ENCODE assay signal across 29 mouse cellular contexts in the genomic region with DNA sequence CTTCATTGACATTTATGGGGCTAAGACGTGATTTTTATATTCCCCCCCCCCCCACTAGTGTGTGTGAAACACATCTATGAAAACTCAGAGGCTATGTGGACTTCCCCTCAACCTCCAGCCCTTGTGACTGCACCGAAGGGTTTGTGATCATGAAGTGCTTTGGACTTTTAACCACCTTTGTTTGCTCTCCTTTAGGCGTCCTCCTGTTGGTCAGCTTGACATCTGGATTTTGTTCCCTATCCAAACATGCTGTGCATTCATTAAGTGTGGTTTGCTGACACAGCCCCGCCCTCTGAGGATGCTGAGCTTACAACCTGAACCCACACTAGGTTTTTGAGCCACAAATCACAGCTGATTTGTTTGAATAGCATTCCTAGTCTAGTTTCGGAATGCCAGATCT.
DNase-seq lines count a peak whose midpoint lies in the region; ATAC-seq and TF ChIP-seq lines count a peak whose summit lies in the region.
"Had no signal": no experiment of that assay in that cellular context is flagged by ENCODE, and none has a peak within 500 bp of the region (broad histone marks: within the 10 kb centered on the region; RNA-seq: fewer than 3 reads in every experiment).

No protein-coding gene starts in this region.

- H3K4me2 ChIP-seq in liver, embryonic 13.5 days: no peak overlapping the region
- no peak overlapping the region for H3K4me2 ChIP-seq in stomach, embryonic 15.5 days
- H3K4me2 ChIP-seq in heart, embryonic 11.5 days: no peak overlapping the region
- H3K4me2 ChIP-seq: heart, embryonic 15.5 days; midbrain, embryonic 12.5 days; neural tube, embryonic 12.5 days had no signal

- no peaks in the 10 kb centered on the region for H3K36me3 ChIP-seq in liver, adult 2 months (ENCODE audit: control insufficient read depth, insufficient read depth, low read length)
- H3K36me3 ChIP-seq in liver, embryonic 13.5 days: no peaks in the 10 kb centered on the region
- H3K36me3 ChIP-seq in stomach, embryonic 15.5 days: no peaks in the 10 kb centered on the region; the same call in 1 of the 2 replicates
- no peaks in the 10 kb centered on the region for H3K36me3 ChIP-seq in heart, embryonic 11.5 days (ENCODE audit: control insufficient read depth, insufficient read depth, low read length)
- H3K36me3 ChIP-seq: heart, embryonic 15.5 days; midbrain, embryonic 12.5 days; neural tube, embryonic 12.5 days had no signal

- peak; percentile 62 for ATAC-seq in liver, embryonic 13.5 days (ENCODE audit: low read depth)
- ATAC-seq in stomach, embryonic 15.5 days (ENCODE audit: insufficient read depth, low FRiP score, low read depth): peak; percentile 65; the same call in 1 of the 2 replicates
- no peak for ATAC-seq in heart, embryonic 11.5 days (replicated peaks; ENCODE audit: insufficient number of reproducible peaks, low FRiP score, low TSS enrichment)
- ATAC-seq: activated CD4-positive, CD25-positive, alpha-beta regulatory T cell, adult 4 months; forebrain, embryonic 16.5 days; hindbrain, embryonic 16.5 days; lung, postnatal 0 days had no signal

- H3K79me2 ChIP-seq in liver, adult 2 months (ENCODE audit: control insufficient read depth, insufficient read depth, low read length): no peaks in the 10 kb centered on the region

- no peak for TF ChIP-seq CTCF in liver, adult 2 months (IDR thresholded peaks at IDR 0.05; ENCODE audit: low read depth, low read length)
- no peak for TF ChIP-seq CTCF in left cerebral cortex, adult 2 months (IDR thresholded peaks at IDR 0.05)

- peak; percentile 51 for DNase-seq in liver, adult 2 months (ENCODE audit: extremely low read depth, low read depth, low spot score)
- no peak for DNase-seq in liver
- DNase-seq in liver, embryonic 13.5 days: no peak
- DNase-seq in cerebellum, adult 9-11 months: no peak
- DNase-seq in left cerebral cortex, adult 2 months (ENCODE audit: extremely low spot score in 1 of 2, low spot score in 2 of 2): no peak
- DNase-seq: adrenal gland, adult 2 months; adrenal gland, postnatal 36 days; cerebellum, adult 2 months; cerebellum, postnatal 25 days; gastrocnemius, postnatal 10 days; kidney, adult 9 months; kidney, postnatal 14 days; layer of hippocampus, adult 9-11 months; lung, adult 18-20 months; lung, postnatal 4 days; right cerebral cortex, postnatal 14 days; thymus, postnatal 25 days had no signal

- no peaks in the 10 kb centered on the region; the same call in 1 of the 2 replicates for H3K4me1 ChIP-seq in liver, adult 2 months (ENCODE audit: control insufficient read depth, insufficient read depth, low read length)
- H3K4me1 ChIP-seq in liver, embryonic 13.5 days (replicated peaks): peaks cover 14% of the 10 kb centered on the region
- H3K4me1 ChIP-seq in stomach, embryonic 15.5 days: 0 out of 2 replicates have a peak, but pooled peaks cover 6% of the 10 kb centered on the region
- no peaks in the 10 kb centered on the region for H3K4me1 ChIP-seq in heart, embryonic 11.5 days (ENCODE audit: control insufficient read depth, insufficient read depth, low read length)

- no peak for TF ChIP-seq POLR2A in liver, adult 2 months (IDR thresholded peaks at IDR 0.05; ENCODE audit: extremely low read depth, insufficient read depth, low read length)

- no peaks in the 10 kb centered on the region for H3K27me3 ChIP-seq in liver, adult 2 months (ENCODE audit: control insufficient read depth, insufficient read depth, low read length)
- no peaks in the 10 kb centered on the region for H3K27me3 ChIP-seq in liver, embryonic 13.5 days
- no peaks in the 10 kb centered on the region for H3K27me3 ChIP-seq in stomach, embryonic 15.5 days (replicated peaks)
- no peaks in the 10 kb centered on the region for H3K27me3 ChIP-seq in heart, embryonic 11.5 days (ENCODE audit: control insufficient read depth, insufficient read depth, low read length)
- H3K27me3 ChIP-seq: heart, embryonic 15.5 days; megakaryocyte, embryonic 14.5 days; neural tube, embryonic 12.5 days had no signal

- no peak overlapping the region for H3K4me3 ChIP-seq in liver, adult 2 months (ENCODE audit: insufficient read depth, low read depth, low read length)
- no peak overlapping the region for H3K4me3 ChIP-seq in liver, embryonic 13.5 days (replicated peaks)
- no peak overlapping the region for H3K4me3 ChIP-seq in stomach, embryonic 15.5 days (replicated peaks)
- H3K4me3 ChIP-seq in heart, embryonic 11.5 days (ENCODE audit: low read depth, low read length): no peak overlapping the region
- H3K4me3 ChIP-seq in left cerebral cortex, adult 2 months: no peak overlapping the region
- H3K4me3 ChIP-seq: erythroblast, embryonic 14.5 days; heart, embryonic 15.5 days; megakaryocyte, embryonic 14.5 days; midbrain, embryonic 12.5 days; myocyte; neural tube, embryonic 12.5 days had no signal

- intact Hi-C loops in left cerebral cortex, adult 2 months (cut with DNase I): no loop called here

- H3K9ac ChIP-seq in liver, adult 2 months (ENCODE audit: low read depth, low read length): no peak overlapping the region
- no peak overlapping the region for H3K9ac ChIP-seq in liver, embryonic 13.5 days
- no peak overlapping the region for H3K9ac ChIP-seq in stomach, embryonic 15.5 days
- no peak overlapping the region for H3K9ac ChIP-seq in heart, embryonic 11.5 days (ENCODE audit: low read depth, low read length)
- H3K9ac ChIP-seq: heart, embryonic 15.5 days; midbrain, embryonic 12.5 days; neural tube, embryonic 12.5 days had no signal

- no peak overlapping the region for H3K27ac ChIP-seq in liver, adult 2 months (replicated peaks; ENCODE audit: insufficient read depth, low read depth, low read length)
- peak overlapping the region; percentile 72; the same call in 1 of the 2 replicates for H3K27ac ChIP-seq in liver, embryonic 13.5 days
- H3K27ac ChIP-seq in stomach, embryonic 15.5 days: no peak overlapping the region
- H3K27ac ChIP-seq in heart, embryonic 11.5 days (ENCODE audit: low read depth, low read length): no peak overlapping the region
- no peak overlapping the region for H3K27ac ChIP-seq in left cerebral cortex, adult 2 months
- H3K27ac ChIP-seq: heart, embryonic 15.5 days; midbrain, embryonic 12.5 days; neural tube, embryonic 12.5 days had no signal

- 45% methylated on average over 5 of the region's 5 CpGs for WGBS in liver, adult 2 months
- WGBS in liver, embryonic 13.5 days (ENCODE audit: insufficient replicate concordance): 57% methylated on average over 5 of the region's 5 CpGs
- 70% methylated on average over 5 of the region's 5 CpGs for whole genome bisulfite sequencing in stomach, embryonic 15.5 days
- WGBS in heart, embryonic 11.5 days (ENCODE audit: insufficient replicate concordance): 73% methylated on average over 5 of the region's 5 CpGs

- no peaks in the 10 kb centered on the region for H3K9me3 ChIP-seq in liver, embryonic 13.5 days (replicated peaks)
- H3K9me3 ChIP-seq in stomach, embryonic 15.5 days: no peaks in the 10 kb centered on the region
- no peaks in the 10 kb centered on the region for H3K9me3 ChIP-seq in heart, embryonic 11.5 days (replicated peaks; ENCODE audit: control insufficient read depth, low read length)
- H3K9me3 ChIP-seq: heart, embryonic 15.5 days; megakaryocyte, embryonic 14.5 days; midbrain, embryonic 12.5 days; neural tube, embryonic 12.5 days had no signal
